Mouse (Mus musculus) liver, adult 2 months (tissue): ENCODE measurements around the gene Drap1. TPM values are rescaled to one million over a fixed set of nuclear protein-coding genes. Genes with fewer than 3 reads are reported as not detected.

Source experiments
- DNase-seq: peaks from one replicate; pipeline ENCODE4 v3.0.0-alpha.2; 2011; ENCODE audit warnings: low read depth, low spot score; ENCODE audit errors: extremely low read depth
- H3K27ac ChIP-seq: fragments of 200-500 bp; replicated peaks from 2 replicates; pipeline ENCODE4 v1.5.1; 2012; ENCODE audit warnings: low read depth, mild to moderate bottlenecking, control low read depth, inconsistent platforms, low read length; ENCODE audit not compliant: insufficient read depth
- H3K27me3 ChIP-seq: fragments of 200-500 bp; 2 replicates; pipeline ENCODE4 v1.6.1; 2012; ENCODE audit warnings: mild to moderate bottlenecking, moderate library complexity, low read length, inconsistent platforms; ENCODE audit not compliant: control insufficient read depth, insufficient read depth
- H3K36me3 ChIP-seq: fragments of 200-500 bp; 2 replicates; pipeline ENCODE4 v1.6.1; 2012; ENCODE audit warnings: low read length, inconsistent platforms; ENCODE audit not compliant: control insufficient read depth, insufficient read depth
- H3K4me1 ChIP-seq: fragments of 200-500 bp; 2 replicates; pipeline ENCODE4 v1.6.1; 2011; ENCODE audit warnings: low read length; ENCODE audit not compliant: control insufficient read depth, insufficient read depth
- H3K4me3 ChIP-seq: fragments of 200-500 bp; 2 replicates; pipeline ENCODE4 v1.5.1; 2011; ENCODE audit warnings: low read depth, mild to moderate bottlenecking, control low read depth, low read length, moderate library complexity; ENCODE audit not compliant: insufficient read depth
- H3K79me2 ChIP-seq: fragments of 200-500 bp; 2 replicates; pipeline ENCODE4 v1.6.1; 2012; ENCODE audit warnings: inconsistent platforms, mild to moderate bottlenecking, low read length, moderate library complexity; ENCODE audit not compliant: control insufficient read depth, insufficient read depth
- H3K9ac ChIP-seq: fragments of 200-500 bp; 2 replicates; pipeline ENCODE4 v1.6.1; 2012; ENCODE audit warnings: low read depth, mild to moderate bottlenecking, control low read depth, inconsistent platforms, low read length
- CTCF ChIP-seq: fragments of 200-500 bp; IDR thresholded peaks from 2 replicates; pipeline ENCODE4 v1.5.1; 2011; ENCODE audit warnings: low read depth, low read length, control low read depth
- POLR2A ChIP-seq: fragments of 200-500 bp; IDR thresholded peaks from 2 replicates; pipeline ENCODE4 v1.6.1; 2011; ENCODE audit warnings: low read length, control low read depth; ENCODE audit not compliant: insufficient read depth; ENCODE audit errors: extremely low read depth
- WGBS: fragments of 180-500 bp; shearing (Covaris S2); methylation state at CpG from one replicate; pipeline ENCODE4 v1.1.7; 2018; 5-methylcytosine and 5-hydroxymethylcytosine counted together
- polyA plus RNA-seq: library from polyadenylated mRNA; depleted of rRNA; stranded (reverse); fragments of >200 nt; gene quantifications from 2 replicates; pipeline ENCODE4 v1.2.3, GENCODE M21; 2012
- total RNA-seq: library from RNA; depleted of rRNA; stranded (reverse); fragments of >200 nt; gene quantifications from 2 replicates; pipeline ENCODE4 v1.2.3, GENCODE M21; 2014

Gene Drap1
- total and polyA plus RNA-seq, 2 experiments: 57.1 to 80.5 TPM

DNA sequence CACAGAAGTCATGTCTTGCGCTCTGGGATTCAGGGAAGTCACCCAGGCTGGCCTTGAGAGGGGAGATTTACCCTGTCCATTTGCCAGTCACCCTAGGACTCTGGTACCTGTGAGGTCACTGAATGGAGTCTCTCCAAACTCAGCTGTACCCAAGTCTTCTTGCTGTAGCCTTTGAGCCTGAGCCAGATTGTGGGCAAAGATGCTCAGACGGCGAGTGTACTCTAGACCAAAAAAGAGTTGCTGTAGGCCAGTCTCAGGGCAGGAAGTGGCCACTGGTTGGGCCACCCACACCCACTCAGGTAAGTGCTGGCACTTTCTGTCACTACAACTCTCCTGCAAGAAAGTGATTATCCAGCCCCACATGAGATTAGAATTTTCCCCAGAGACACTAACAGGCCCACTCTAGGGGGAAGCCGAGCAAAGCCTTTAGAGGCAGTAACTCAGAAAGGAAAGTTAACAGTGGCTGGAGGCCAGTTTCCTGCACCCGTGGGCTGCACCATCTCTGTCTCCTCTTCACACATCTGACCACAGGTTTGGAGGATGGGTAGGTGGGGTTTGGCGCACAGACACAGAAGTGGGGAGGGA is 42.2 kb upstream of the Drap1 start:
- Histone ChIP-seq H3K36me3 (no peaks in the 10 kb centered on the region), H3K4me3 (no peak overlapping the region), H3K4me1 (no peaks in the 10 kb centered on the region), H3K27ac (no peak overlapping the region), H3K9ac (no peak overlapping the region), H3K79me2 (no peaks in the 10 kb centered on the region), H3K27me3 (no peaks in the 10 kb centered on the region)
- no peak for DNase-seq
- TF ChIP-seq POLR2A (no peak), CTCF (no peak)
- WGBS: 84% methylated on average over 6 of the region's 6 CpGs

DNA sequence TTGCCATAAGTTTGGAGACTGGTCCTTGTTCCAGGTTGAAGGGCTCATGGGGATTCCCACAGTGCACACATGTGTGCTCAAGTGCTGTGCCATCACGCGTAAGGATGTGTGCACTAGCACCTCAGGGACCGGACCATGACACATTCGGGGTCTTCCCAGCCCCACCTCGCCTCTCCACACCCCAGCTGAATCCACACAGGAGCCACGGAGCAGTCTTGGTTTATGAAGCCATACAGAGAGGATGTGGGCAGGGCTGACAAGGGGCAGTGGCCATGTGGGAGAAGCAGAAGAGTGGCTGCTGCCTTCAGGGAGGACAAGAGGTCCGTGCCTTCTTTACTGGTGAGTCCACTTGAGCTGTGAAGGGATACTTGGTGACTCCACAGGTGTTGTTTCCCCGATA is 40.3 kb upstream of the Drap1 start:
- no peak for TF ChIP-seq POLR2A
- TF ChIP-seq CTCF: no peak
- WGBS: 94% methylated on average over 8 of the region's 8 CpGs
- peaks cover 2% of the 10 kb centered on the region; the same call in 1 of the 2 replicates for H3K4me1 ChIP-seq
- no peak for DNase-seq
- H3K4me3 ChIP-seq: no peak overlapping the region
- peaks cover 5% of the 10 kb centered on the region; the same call in 1 of the 2 replicates for H3K79me2 ChIP-seq
- H3K27me3 ChIP-seq: no peaks in the 10 kb centered on the region
- H3K36me3 ChIP-seq: no peaks in the 10 kb centered on the region
- no peak overlapping the region for H3K9ac ChIP-seq
- no peak overlapping the region for H3K27ac ChIP-seq

DNA sequence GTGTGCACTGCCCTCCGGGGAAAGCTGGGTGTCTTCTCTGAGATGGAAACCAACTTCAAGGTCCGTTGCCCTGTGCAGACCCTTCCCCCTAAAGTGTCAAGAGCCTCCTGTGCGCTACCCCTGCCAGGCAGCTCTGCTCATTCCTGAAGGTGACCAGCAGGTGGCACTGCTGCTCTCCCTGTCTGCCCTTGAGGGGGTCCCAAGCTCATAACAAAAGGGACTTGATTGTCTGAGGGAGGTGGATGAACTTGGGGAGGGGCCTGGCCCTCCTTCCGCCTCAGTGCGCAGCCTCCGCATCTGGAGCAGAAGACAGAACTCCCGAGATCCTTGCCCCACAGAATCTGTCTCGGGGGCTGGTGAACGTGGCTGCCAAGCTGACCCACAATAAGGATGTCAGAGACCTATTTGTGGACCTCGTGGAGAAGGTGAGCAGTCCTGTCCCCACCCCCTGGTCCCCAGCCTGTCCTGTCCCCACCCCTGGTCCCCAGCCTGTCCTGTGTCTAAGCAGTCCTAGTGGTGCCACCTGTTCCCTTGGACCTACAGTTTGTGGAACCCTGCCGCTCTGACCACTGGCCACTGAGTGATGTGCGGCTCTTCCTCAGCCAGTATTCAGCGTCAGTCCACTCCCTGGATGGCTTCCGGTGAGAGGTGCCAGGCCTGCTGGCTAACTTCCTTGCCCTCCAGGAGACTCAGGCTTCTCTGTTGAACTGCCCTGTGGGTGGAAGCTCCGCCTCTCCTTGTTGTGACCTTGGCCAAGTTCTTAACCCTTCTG is 39.2 kb upstream of the Drap1 start:
- Histone ChIP-seq H3K36me3 (no peaks in the 10 kb centered on the region), H3K27ac (no peak overlapping the region), H3K79me2 (peaks cover 5% of the 10 kb centered on the region; the same call in 1 of the 2 replicates), H3K27me3 (no peaks in the 10 kb centered on the region), H3K9ac (no peak overlapping the region), H3K4me1 (peaks cover 2% of the 10 kb centered on the region; the same call in 1 of the 2 replicates), H3K4me3 (no peak overlapping the region)
- DNase-seq: no peak
- TF ChIP-seq CTCF: peak; percentile 89
- TF ChIP-seq POLR2A: no peak
- 71% methylated on average over 15 of the region's 15 CpGs for WGBS

- WGBS: 94% methylated on average over 9 of the region's 9 CpGs
- peaks cover 2% of the 10 kb centered on the region; the same call in 1 of the 2 replicates for H3K4me1 ChIP-seq
These were observed 38.4 kb upstream of the Drap1 start for GRCm38 (mm10) chr19:5463212-5463611.

GRCm38 (mm10) chr19:5461411-5461810 is 36.6 kb upstream of the Drap1 start:
- no peak for DNase-seq
- TF ChIP-seq CTCF: no peak
- Histone ChIP-seq H3K27me3 (no peaks in the 10 kb centered on the region), H3K9ac (no peak overlapping the region), H3K27ac (no peak overlapping the region), H3K36me3 (no peaks in the 10 kb centered on the region), H3K79me2 (peaks cover 11% of the 10 kb centered on the region; the same call in 1 of the 2 replicates), H3K4me3 (no peak overlapping the region), H3K4me1 (peaks cover 8% of the 10 kb centered on the region; the same call in 1 of the 2 replicates)
- WGBS: 83% methylated on average over 6 of the region's 6 CpGs

More at GRCm38 (mm10) chr19:5463212-5463611, 38.4 kb upstream of the Drap1 start:
- TF ChIP-seq POLR2A (no peak), CTCF (no peak)
- Histone ChIP-seq H3K4me3 (no peak overlapping the region), H3K36me3 (no peaks in the 10 kb centered on the region), H3K27ac (no peak overlapping the region), H3K79me2 (peaks cover 5% of the 10 kb centered on the region; the same call in 1 of the 2 replicates), H3K9ac (no peak overlapping the region), H3K27me3 (no peaks in the 10 kb centered on the region)
- no peak for DNase-seq
